Mouse (Mus musculus) hindbrain, embryonic 14.5 days (tissue): ENCODE measurements around the gene Gabbr2. TPM values are rescaled to one million over a fixed set of nuclear protein-coding genes. Genes with fewer than 3 reads are reported as not detected.
A peak's percentile ranks its signal among the peaks of the same experiment; 100 is the strongest.

Source experiments
- ATAC-seq: fragments of 200-750 bp; cut with Nextera tagmentation; 2 replicates; pipeline ENCODE4 v1.8.0; 2017; ENCODE audit warnings: moderate number of reproducible peaks, mild to moderate bottlenecking, moderate TSS enrichment, moderate library complexity; ENCODE audit not compliant: low FRiP score
- DNase-seq: peaks from one replicate; pipeline ENCODE4 v3.0.0-alpha.2; 2015; ENCODE audit warnings: low spot score
- H3K27ac ChIP-seq: fragments of 300-500 bp; sonication (generic); 2 replicates; pipeline ENCODE4 v1.5.1; 2014; ENCODE audit warnings: mild to moderate bottlenecking, moderate library complexity
- H3K27me3 ChIP-seq: fragments of 300-500 bp; sonication (generic); 2 replicates; pipeline ENCODE4 v1.6.1; 2014; ENCODE audit warnings: mild to moderate bottlenecking, low read length, mixed read lengths; ENCODE audit not compliant: control insufficient read depth, insufficient read depth
- H3K36me3 ChIP-seq: fragments of 300-500 bp; sonication (generic); replicated peaks from 2 replicates; pipeline ENCODE4 v1.6.1; 2014; ENCODE audit not compliant: control insufficient read depth, insufficient read depth
- H3K4me1 ChIP-seq: fragments of 300-500 bp; sonication (generic); replicated peaks from 2 replicates; pipeline ENCODE4 v1.6.1; 2014; ENCODE audit warnings: antibody characterized with exemption, low read length, mixed read lengths; ENCODE audit not compliant: control insufficient read depth, insufficient read depth
- H3K4me2 ChIP-seq: fragments of 300-500 bp; sonication (generic); replicated peaks from 2 replicates; pipeline ENCODE4 v1.6.1; 2014; ENCODE audit warnings: mild to moderate bottlenecking, moderate library complexity
- H3K4me3 ChIP-seq: fragments of 300-500 bp; sonication (generic); replicated peaks from 2 replicates; pipeline ENCODE4 v1.5.1; 2014; ENCODE audit warnings: mild to moderate bottlenecking, low read length
- H3K9ac ChIP-seq: fragments of 300-500 bp; sonication (generic); 2 replicates; pipeline ENCODE4 v1.6.1; 2014
- H3K9me3 ChIP-seq: fragments of 300-500 bp; sonication (generic); 2 replicates; pipeline ENCODE4 v1.6.1; 2016; ENCODE audit warnings: low read length; ENCODE audit not compliant: control insufficient read depth
- WGBS: fragments of 180-500 bp; shearing (Covaris S2); extraction: QIAGEN DNeasy Blood & Tissue Kit; methylation state at CpG from one replicate; pipeline ENCODE4 v1.1.7; 2014; 5-methylcytosine and 5-hydroxymethylcytosine counted together
- polyA plus RNA-seq: library from polyadenylated mRNA; unstranded; fragments of >200 nt; fragmentation: Nextera tagmentation; extraction: Ambion mirVana; gene quantifications from 2 replicates; pipeline ENCODE4 v1.2.1, GENCODE M21; 2014

Gabbr2 gene
- polyA plus RNA-seq, 1 experiment from 2014 or later, result 13.3 TPM

GRCm38 (mm10) chr4:46728231-46728630, 263.4 kb downstream of the Gabbr2 start:
- 6% methylated on average over 1 of the region's 1 CpGs for WGBS
- no peaks in the 10 kb centered on the region for H3K9me3 ChIP-seq
- H3K4me1 ChIP-seq, result peaks cover 42% of the 10 kb centered on the region
- ATAC-seq (peak; percentile 12; the same call in 1 of the 2 replicates), DNase-seq (no peak)
- no peak overlapping the region for H3K4me3 ChIP-seq
- H3K9ac ChIP-seq, result no peak overlapping the region
- H3K27ac ChIP-seq, result no peak overlapping the region
- H3K4me2 ChIP-seq, result no peak overlapping the region
- no peaks in the 10 kb centered on the region for H3K27me3 ChIP-seq
- H3K36me3 ChIP-seq, result no peaks in the 10 kb centered on the region

GRCm38 (mm10) chr4:46727153-46727552, 264.5 kb downstream of the Gabbr2 start:
- no peak overlapping the region for H3K9ac ChIP-seq
- no peaks in the 10 kb centered on the region for H3K27me3 ChIP-seq
- H3K4me1 ChIP-seq, result peaks cover 42% of the 10 kb centered on the region
- no peak overlapping the region for H3K4me3 ChIP-seq
- WGBS, result 72% methylated on average over 11 of the region's 11 CpGs
- no peak for ATAC-seq
- no peaks in the 10 kb centered on the region for H3K36me3 ChIP-seq
- H3K27ac ChIP-seq, result no peak overlapping the region
- no peaks in the 10 kb centered on the region for H3K9me3 ChIP-seq
- DNase-seq, result no peak
- no peak overlapping the region for H3K4me2 ChIP-seq

- Histone ChIP-seq H3K4me2 (no peak overlapping the region), H3K27ac (no peak overlapping the region), H3K4me1 (no peaks in the 10 kb centered on the region), H3K9ac (no peak overlapping the region), H3K36me3 (no peaks in the 10 kb centered on the region), H3K27me3 (no peaks in the 10 kb centered on the region), H3K4me3 (no peak overlapping the region), H3K9me3 (no peaks in the 10 kb centered on the region)
- DNase-seq (no peak), ATAC-seq (no peak)
- 88% methylated on average over 16 of the region's 16 CpGs for WGBS
Observed at GRCm38 (mm10) chr4:46720821-46721557, 270.7 kb downstream of the Gabbr2 start.

GRCm38 (mm10) chr4:46720070-46720469, 271.6 kb downstream of the Gabbr2 start:
- no peak overlapping the region for H3K9ac ChIP-seq
- H3K9me3 ChIP-seq, result no peaks in the 10 kb centered on the region
- no peak for ATAC-seq
- no peak overlapping the region for H3K4me2 ChIP-seq
- no peaks in the 10 kb centered on the region for H3K27me3 ChIP-seq
- no peak for DNase-seq
- H3K4me1 ChIP-seq, result no peaks in the 10 kb centered on the region
- H3K27ac ChIP-seq, result no peak overlapping the region
- H3K36me3 ChIP-seq, result no peaks in the 10 kb centered on the region
- WGBS, result 69% methylated on average over 1 of the region's 1 CpGs
- H3K4me3 ChIP-seq, result no peak overlapping the region

GRCm38 (mm10) chr4:46718624-46719023, 273.0 kb downstream of the Gabbr2 start:
- Histone ChIP-seq H3K4me2 (no peak overlapping the region), H3K36me3 (no peaks in the 10 kb centered on the region), H3K4me3 (no peak overlapping the region), H3K4me1 (no peaks in the 10 kb centered on the region), H3K27me3 (no peaks in the 10 kb centered on the region), H3K9ac (no peak overlapping the region), H3K9me3 (no peaks in the 10 kb centered on the region), H3K27ac (no peak overlapping the region)
- 39% methylated on average over 7 of the region's 7 CpGs for WGBS
- ATAC-seq (no peak), DNase-seq (no peak)

GRCm38 (mm10) chr4:46717156-46717555, 274.5 kb downstream of the Gabbr2 start:
- no peak overlapping the region for H3K27ac ChIP-seq
- no peaks in the 10 kb centered on the region for H3K27me3 ChIP-seq
- no peaks in the 10 kb centered on the region for H3K4me1 ChIP-seq
- H3K4me3 ChIP-seq, result no peak overlapping the region
- H3K9ac ChIP-seq, result no peak overlapping the region
- DNase-seq, result no peak
- no peaks in the 10 kb centered on the region for H3K36me3 ChIP-seq
- H3K4me2 ChIP-seq, result no peak overlapping the region
- no peaks in the 10 kb centered on the region for H3K9me3 ChIP-seq
- WGBS, result 24% methylated on average over 5 of the region's 5 CpGs
- no peak for ATAC-seq

- Histone ChIP-seq H3K4me1 (no peaks in the 10 kb centered on the region), H3K9me3 (no peaks in the 10 kb centered on the region), H3K4me2 (no peak overlapping the region), H3K27ac (no peak overlapping the region), H3K27me3 (no peaks in the 10 kb centered on the region), H3K36me3 (no peaks in the 10 kb centered on the region), H3K9ac (no peak overlapping the region), H3K4me3 (no peak overlapping the region)
- ATAC-seq (no peak), DNase-seq (no peak)
- 0% methylated on average over 1 of the region's 1 CpGs for WGBS
Observed at GRCm38 (mm10) chr4:46716361-46716760, 275.3 kb downstream of the Gabbr2 start.

GRCm38 (mm10) chr4:46710523-46710922, 281.1 kb downstream of the Gabbr2 start:
- 58% methylated on average over 4 of the region's 4 CpGs for WGBS
- no peak overlapping the region for H3K4me3 ChIP-seq
- H3K4me1 ChIP-seq, result peaks cover 7% of the 10 kb centered on the region; the same call in 1 of the 2 replicates
- ATAC-seq (no peak), DNase-seq (no peak)
- H3K27me3 ChIP-seq, result no peaks in the 10 kb centered on the region
- H3K9ac ChIP-seq, result no peak overlapping the region
- H3K4me2 ChIP-seq, result no peak overlapping the region
- peak overlapping the region; percentile 43; the same call in 1 of the 2 replicates for H3K27ac ChIP-seq
- H3K36me3 ChIP-seq, result no peaks in the 10 kb centered on the region
- no peaks in the 10 kb centered on the region for H3K9me3 ChIP-seq

- Histone ChIP-seq H3K36me3 (no peaks in the 10 kb centered on the region), H3K9ac (no peak overlapping the region), H3K27ac (peak overlapping the region; percentile 43; the same call in 1 of the 2 replicates), H3K9me3 (no peaks in the 10 kb centered on the region), H3K4me2 (no peak overlapping the region), H3K4me1 (peaks cover 7% of the 10 kb centered on the region; the same call in 1 of the 2 replicates), H3K27me3 (no peaks in the 10 kb centered on the region), H3K4me3 (no peak overlapping the region)
- no peak for ATAC-seq
- DNase-seq, result no peak
- WGBS, result 64% methylated on average over 6 of the region's 6 CpGs
Observed at GRCm38 (mm10) chr4:46710018-46710417, 281.7 kb downstream of the Gabbr2 start.
